Mouse (Mus musculus) E14TG2a.4 (cell line): ENCODE data around the gene Usp37.

Experiments
- CTCF ChIP-seq: conservative IDR thresholded peaks from 2 replicates; pipeline ENCODE4 v1.5.1; 2014; ENCODE audit warnings: low read length
- NANOG ChIP-seq: IDR thresholded peaks from 2 replicates; pipeline ENCODE4 v1.6.1; 2014; ENCODE audit warnings: borderline replicate concordance, low read length, mixed read lengths
- POU5F1 ChIP-seq: IDR thresholded peaks from 2 replicates; pipeline ENCODE4 v1.6.1; 2014; ENCODE audit warnings: low read length, borderline replicate concordance

DNA sequence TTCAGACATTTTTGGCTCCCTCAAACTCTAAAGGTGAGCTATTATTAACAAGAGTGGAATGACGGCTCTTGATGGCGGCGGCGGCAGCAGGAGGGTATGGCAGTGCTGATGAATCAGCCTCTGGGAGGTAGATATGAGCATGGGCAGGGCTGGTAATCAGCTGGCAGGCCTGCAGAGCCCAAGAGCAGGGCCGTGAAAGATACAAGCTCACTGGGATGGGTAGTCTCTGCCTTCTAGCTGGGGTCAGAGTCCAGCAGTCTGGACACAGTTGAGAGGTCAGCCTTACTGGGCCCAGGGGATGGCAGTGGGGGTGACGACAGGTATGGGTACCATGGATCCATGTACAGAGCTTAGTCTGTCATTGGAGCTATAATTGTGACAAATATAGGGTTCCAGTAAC lies 110.9 kb downstream of the Usp37 start:
- no peak for TF ChIP-seq CTCF
- TF ChIP-seq NANOG = no peak
- no peak for TF ChIP-seq POU5F1
